Mouse (Mus musculus) erythroblast, embryonic 14.5 days (primary cell): Measurements from ENCODE around the gene Fzd4.

Experiments
- GATA1 ChIP-seq: IDR thresholded peaks from 2 replicates; pipeline ENCODE4 v1.6.1; 2012; ENCODE audit warnings: low read length, inconsistent platforms, mixed read lengths
- TAL1 ChIP-seq: IDR thresholded peaks from 3 replicates; pipeline ENCODE4 v1.6.1; 2012; ENCODE audit warnings: low read length, inconsistent platforms, mixed read lengths

- TF ChIP-seq GATA1: no peak
- TF ChIP-seq TAL1: no peak
Observed at GRCm38 (mm10) chr7:89416027-89416426, 11.9 kb downstream of the Fzd4 start.
